ENCODE assay signal across 8 mouse cellular contexts in the genomic region with DNA sequence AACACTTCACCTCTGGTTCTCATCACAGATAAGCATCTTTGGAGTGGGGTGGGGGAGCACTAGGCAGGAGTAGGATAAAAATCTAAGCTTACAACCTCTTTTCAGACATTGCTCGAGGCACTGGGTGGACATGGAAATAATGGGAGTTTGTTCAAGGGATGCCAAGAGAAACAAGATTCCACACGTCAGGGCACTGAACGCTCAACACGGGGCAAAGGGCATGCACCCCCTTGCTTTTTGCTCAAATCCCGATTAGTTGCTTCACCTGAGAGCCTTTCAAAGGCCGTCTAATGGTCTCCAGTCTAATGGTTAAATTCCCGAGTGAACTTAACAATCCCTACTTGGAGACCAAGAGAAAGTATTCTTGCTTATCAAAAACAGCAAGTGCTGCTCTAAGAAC. TPM values are rescaled to one million over a fixed set of nuclear protein-coding genes. Genes with fewer than 3 reads are reported as not detected.
DNase-seq lines count a peak whose midpoint lies in the region; ATAC-seq and TF ChIP-seq lines count a peak whose summit lies in the region.

No protein-coding gene starts in this region.

- H3K27me3 ChIP-seq in heart, embryonic 13.5 days (replicated peaks): no peaks in the 10 kb centered on the region
- no peaks in the 10 kb centered on the region for H3K27me3 ChIP-seq in ES-Bruce4 (ENCODE audit: control insufficient read depth, insufficient read depth, low read length, poor library complexity, severe bottlenecking)
- H3K27me3 ChIP-seq in forebrain, embryonic 15.5 days: no peaks in the 10 kb centered on the region
- no peaks in the 10 kb centered on the region for H3K27me3 ChIP-seq in liver, embryonic 16.5 days (ENCODE audit: control insufficient read depth, insufficient read depth, low read depth, low read length)

- peaks cover 29% of the 10 kb centered on the region for H3K4me1 ChIP-seq in heart, embryonic 13.5 days
- peaks cover 1% of the 10 kb centered on the region for H3K4me1 ChIP-seq in ES-Bruce4 (ENCODE audit: control insufficient read depth, insufficient read depth, low read length)
- peaks cover 31% of the 10 kb centered on the region for H3K4me1 ChIP-seq in forebrain, embryonic 15.5 days
- H3K4me1 ChIP-seq in liver, embryonic 16.5 days (ENCODE audit: control insufficient read depth, low read depth, low read length): peaks cover 43% of the 10 kb centered on the region

- 11% methylated on average over 7 of the region's 7 CpGs for WGBS in heart, embryonic 13.5 days
- WGBS in forebrain, embryonic 15.5 days: 24% methylated on average over 7 of the region's 7 CpGs
- WGBS in liver, embryonic 16.5 days (ENCODE audit: insufficient replicate concordance): 16% methylated on average over 7 of the region's 7 CpGs

- no peak for TF ChIP-seq POLR2A in ES-Bruce4 (IDR thresholded peaks at IDR 0.05; ENCODE audit: insufficient read depth, low read length)

- no peak for TF ChIP-seq EP300 in ES-Bruce4 (IDR thresholded peaks at IDR 0.05; ENCODE audit: insufficient read depth, low read depth, low read length)

- intact Hi-C loops in left cerebral cortex, postnatal 4 days (cut with DNase I): no loop called here

- peak overlapping the region; percentile 99 for H3K4me3 ChIP-seq in heart, embryonic 13.5 days
- peak overlapping the region; percentile 87 for H3K4me3 ChIP-seq in ES-Bruce4 (ENCODE audit: low read depth, low read length)
- peak overlapping the region; percentile 82 for H3K4me3 ChIP-seq in forebrain, embryonic 15.5 days
- peak overlapping the region; percentile 97 for H3K4me3 ChIP-seq in liver, embryonic 16.5 days (ENCODE audit: low read depth, low read length)

- H3K4me2 ChIP-seq in heart, embryonic 13.5 days: peak overlapping the region; percentile 89
- H3K4me2 ChIP-seq in forebrain, embryonic 15.5 days (replicated peaks): peak overlapping the region; percentile 83
- peak overlapping the region; percentile 71 for H3K4me2 ChIP-seq in liver, embryonic 16.5 days (ENCODE audit: low read depth, low read length)

- TF ChIP-seq CTCF in ES-Bruce4 (IDR thresholded peaks at IDR 0.05; ENCODE audit: low read depth, low read length): no peak

- ATAC-seq in heart, embryonic 13.5 days (ENCODE audit: extremely low read depth, insufficient number of reproducible peaks, low FRiP score, low TSS enrichment): no peak
- ATAC-seq in forebrain, embryonic 15.5 days (replicated peaks): no peak
- ATAC-seq in liver, embryonic 16.5 days (ENCODE audit: low read depth): no peak

- no peak for DNase-seq in heart, postnatal 4 days
- DNase-seq in frontal cortex, postnatal 25 days (ENCODE audit: low spot score in 2 of 2): no peak
- DNase-seq in T-cell, adult 2 months (ENCODE audit: low spot score): no peak
- DNase-seq in left cerebral cortex, postnatal 4 days: no peak

- H3K27ac ChIP-seq in heart, embryonic 13.5 days (replicated peaks): peak overlapping the region; percentile 91
- no peak overlapping the region for H3K27ac ChIP-seq in ES-Bruce4 (ENCODE audit: insufficient read depth, low read length)
- no peak overlapping the region for H3K27ac ChIP-seq in forebrain, embryonic 15.5 days (replicated peaks)
- peak overlapping the region; percentile 98 for H3K27ac ChIP-seq in liver, embryonic 16.5 days (ENCODE audit: low read length)

- no peaks in the 10 kb centered on the region for H3K36me3 ChIP-seq in heart, embryonic 13.5 days
- H3K36me3 ChIP-seq in ES-Bruce4 (ENCODE audit: control insufficient read depth, insufficient read depth, low read length, poor library complexity, severe bottlenecking): no peaks in the 10 kb centered on the region
- H3K36me3 ChIP-seq in forebrain, embryonic 15.5 days: no peaks in the 10 kb centered on the region
- no peaks in the 10 kb centered on the region; the same call in 1 of the 2 replicates for H3K36me3 ChIP-seq in liver, embryonic 16.5 days (ENCODE audit: control insufficient read depth, insufficient read depth)

- H3K9ac ChIP-seq in heart, embryonic 13.5 days: peak overlapping the region; percentile 98
- peak overlapping the region; percentile 86 for H3K9ac ChIP-seq in ES-Bruce4 (ENCODE audit: low read depth, poor library complexity, severe bottlenecking)
- peak overlapping the region; percentile 89 for H3K9ac ChIP-seq in forebrain, embryonic 15.5 days (replicated peaks)
- H3K9ac ChIP-seq in liver, embryonic 16.5 days (ENCODE audit: low read depth, low read length): peak overlapping the region; percentile 96

- H3K9me3 ChIP-seq in heart, embryonic 13.5 days: no peaks in the 10 kb centered on the region
- no peaks in the 10 kb centered on the region for H3K9me3 ChIP-seq in ES-Bruce4 (replicated peaks; ENCODE audit: control insufficient read depth, insufficient read depth, low read length, poor library complexity, severe bottlenecking)
- H3K9me3 ChIP-seq in forebrain, embryonic 15.5 days: no peaks in the 10 kb centered on the region
- H3K9me3 ChIP-seq in liver, embryonic 16.5 days (replicated peaks; ENCODE audit: control insufficient read depth, low read length): no peaks in the 10 kb centered on the region

RNA-seq across cellular contexts. Expression of gene D17Wsu92e, which starts 1.4 kb away (rescaled TPM):
- polyA plus RNA-seq in heart, embryonic 13.5 days (2015; fragmentation: Nextera tagmentation; extraction: Ambion mirVana): 13.1 and 13.4 TPM in 2 replicates
- total RNA-seq in heart, postnatal 4 days (2021): 100 to 1,000 TPM; 104 to 107 TPM
- polyA plus RNA-seq in ES-Bruce4 (2011; ENCODE audit: insufficient read depth, insufficient read length, low read depth, missing spikeins): 90.6 and 95.0 TPM in 2 replicates
- 10.6 and 10.8 TPM in 2 replicates for polyA plus RNA-seq in forebrain, embryonic 15.5 days (2015; fragmentation: Nextera tagmentation; extraction: Ambion mirVana)
- polyA plus RNA-seq in liver, embryonic 16.5 days (2015; fragmentation: Nextera tagmentation; extraction: Ambion mirVana): 14.3 and 16.8 TPM in 2 replicates
- 10 to 100 TPM; 90.2 to 90.3 TPM for total RNA-seq in left cerebral cortex, postnatal 4 days (2021)

RNA-seq across cellular contexts. Expression of gene Snrpc, which starts 18.9 kb away (rescaled TPM):
- polyA plus RNA-seq in heart, embryonic 13.5 days (2015; fragmentation: Nextera tagmentation; extraction: Ambion mirVana): 219 and 230 TPM in 2 replicates
- total RNA-seq in heart, postnatal 4 days (2021): 100 to 1,000 TPM in 1 of 2 experiments, 10 to 100 TPM in 1; 94.2 to 102 TPM
- 266 and 268 TPM in 2 replicates for polyA plus RNA-seq in ES-Bruce4 (2011; ENCODE audit: insufficient read depth, insufficient read length, low read depth, missing spikeins)
- polyA plus RNA-seq in forebrain, embryonic 15.5 days (2015; fragmentation: Nextera tagmentation; extraction: Ambion mirVana): 299 and 322 TPM in 2 replicates
- polyA plus RNA-seq in liver, embryonic 16.5 days (2015; fragmentation: Nextera tagmentation; extraction: Ambion mirVana): 105 and 114 TPM in 2 replicates
- 100 to 1,000 TPM in 1 of 2 experiments, 10 to 100 TPM in 1; 97.7 to 108 TPM for total RNA-seq in left cerebral cortex, postnatal 4 days (2021)

RNA-seq across cellular contexts. Expression of gene Uhrf1bp1, which starts 37.2 kb away (rescaled TPM):
- polyA plus RNA-seq in heart, embryonic 13.5 days (2015; fragmentation: Nextera tagmentation; extraction: Ambion mirVana): 3.1 TPM in 2 replicates
- total RNA-seq in heart, postnatal 4 days (2021): 10 to 100 TPM; 20.7 to 21.9 TPM
- 18.4 and 22.3 TPM in 2 replicates for polyA plus RNA-seq in ES-Bruce4 (2011; ENCODE audit: insufficient read depth, insufficient read length, low read depth, missing spikeins)
- polyA plus RNA-seq in forebrain, embryonic 15.5 days (2015; fragmentation: Nextera tagmentation; extraction: Ambion mirVana): 5.2 and 5.3 TPM in 2 replicates
- polyA plus RNA-seq in liver, embryonic 16.5 days (2015; fragmentation: Nextera tagmentation; extraction: Ambion mirVana): 2.4 and 2.5 TPM in 2 replicates
- total RNA-seq in left cerebral cortex, postnatal 4 days (2021): 10 to 100 TPM; 25.6 to 29.4 TPM

Comparison
In these comparisons a context has a peak if more than half of its experiments do, and no peak if none do; other contexts are left out.
1. H3K27ac ChIP-seq: peak in heart, embryonic 13.5 days (single experiment) and liver, embryonic 16.5 days (single experiment); none in ES-Bruce4 (single experiment) and forebrain, embryonic 15.5 days (single experiment).
2. Peak in every context shown above with its lines, with median percentiles within 50 percentile points of each other: H3K4me2 ChIP-seq, H3K4me3 ChIP-seq and H3K9ac ChIP-seq.